Mouse (Mus musculus) heart, embryonic 16.5 days (tissue): Measurements from ENCODE around the gene Trnt1. TPM values are rescaled to one million over a fixed set of nuclear protein-coding genes. Genes with fewer than 3 reads are reported as not detected.

ENCODE experiments used
- ATAC-seq: fragments of 200-750 bp; cut with Nextera tagmentation; replicated peaks from 2 replicates; pipeline ENCODE4 v1.8.0; 2017; ENCODE audit warnings: moderate number of reproducible peaks; ENCODE audit not compliant: insufficient read depth, low FRiP score; ENCODE audit errors: extremely low read depth
- H3K27ac ChIP-seq: fragments of 300-500 bp; sonication (generic); 2 replicates; pipeline ENCODE4 v1.5.1; 2014; ENCODE audit warnings: mild to moderate bottlenecking, low read length, control low read depth, moderate library complexity
- H3K27me3 ChIP-seq: fragments of 300-500 bp; sonication (generic); 2 replicates; pipeline ENCODE4 v1.6.1; 2014; ENCODE audit warnings: low read length, mixed read lengths; ENCODE audit not compliant: control insufficient read depth, insufficient read depth
- H3K36me3 ChIP-seq: fragments of 300-500 bp; sonication (generic); 2 replicates; pipeline ENCODE4 v1.6.1; 2014; ENCODE audit not compliant: control insufficient read depth, insufficient read depth
- H3K4me1 ChIP-seq: fragments of 300-500 bp; sonication (generic); 2 replicates; pipeline ENCODE4 v1.6.1; 2014; ENCODE audit warnings: low read length, mixed read lengths; ENCODE audit not compliant: control insufficient read depth, insufficient read depth
- H3K4me2 ChIP-seq: fragments of 300-500 bp; sonication (generic); 2 replicates; pipeline ENCODE4 v1.6.1; 2014; ENCODE audit warnings: low read depth, mild to moderate bottlenecking, control low read depth, low read length
- H3K4me3 ChIP-seq: fragments of 300-500 bp; sonication (generic); 2 replicates; pipeline ENCODE4 v1.5.1; 2014; ENCODE audit warnings: mild to moderate bottlenecking, control low read depth, low read length
- H3K9ac ChIP-seq: fragments of 300-500 bp; sonication (generic); 2 replicates; pipeline ENCODE4 v1.6.1; 2014; ENCODE audit warnings: low read length, control low read depth
- H3K9me3 ChIP-seq: fragments of 300-500 bp; sonication (generic); replicated peaks from 2 replicates; pipeline ENCODE4 v1.6.1; 2016; ENCODE audit warnings: low read length; ENCODE audit not compliant: control insufficient read depth
- WGBS: fragments of 180-500 bp; shearing (Covaris S2); extraction: QIAGEN DNeasy Blood & Tissue Kit; methylation state at CpG from one replicate; pipeline ENCODE4 v1.1.7; 2014; 5-methylcytosine and 5-hydroxymethylcytosine counted together
- polyA plus RNA-seq: library from polyadenylated mRNA; unstranded; fragments of >200 nt; fragmentation: Nextera tagmentation; extraction: Ambion mirVana; gene quantifications from 2 replicates; pipeline ENCODE4 v1.2.1, GENCODE M21; 2015

The Trnt1 gene
- polyA plus RNA-seq, 1 experiment from 2014 or later = 48.7 TPM

DNA sequence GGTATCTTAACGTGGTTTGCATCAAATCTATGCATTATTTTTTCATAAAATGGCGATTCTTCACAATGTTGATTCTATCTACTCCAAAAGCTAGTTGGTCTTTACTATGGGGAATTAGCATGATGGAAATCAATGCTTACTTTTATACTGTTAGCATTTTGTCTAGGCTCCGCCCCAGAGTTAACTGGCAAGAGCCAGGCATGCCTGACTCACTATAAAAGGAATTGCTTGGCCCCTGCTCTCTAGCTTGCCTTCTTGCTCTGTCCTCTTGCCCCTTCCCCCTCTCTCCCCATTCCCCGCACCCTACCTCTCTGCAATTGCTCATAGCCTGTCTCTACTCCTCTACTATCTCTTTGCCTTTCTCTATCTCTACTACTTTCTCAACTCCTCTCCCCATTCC is 2.1 kb upstream of the Trnt1 start:
- Histone ChIP-seq H3K9ac (no peak overlapping the region), H3K4me2 (no peak overlapping the region), H3K4me1 (peaks cover 9% of the 10 kb centered on the region), H3K27me3 (no peaks in the 10 kb centered on the region), H3K27ac (no peak overlapping the region), H3K36me3 (peaks cover 5% of the 10 kb centered on the region; the same call in 1 of the 2 replicates), H3K4me3 (no peak overlapping the region), H3K9me3 (no peaks in the 10 kb centered on the region)
- 68% methylated on average over 4 of the region's 4 CpGs for WGBS
- ATAC-seq = no peak

DNA sequence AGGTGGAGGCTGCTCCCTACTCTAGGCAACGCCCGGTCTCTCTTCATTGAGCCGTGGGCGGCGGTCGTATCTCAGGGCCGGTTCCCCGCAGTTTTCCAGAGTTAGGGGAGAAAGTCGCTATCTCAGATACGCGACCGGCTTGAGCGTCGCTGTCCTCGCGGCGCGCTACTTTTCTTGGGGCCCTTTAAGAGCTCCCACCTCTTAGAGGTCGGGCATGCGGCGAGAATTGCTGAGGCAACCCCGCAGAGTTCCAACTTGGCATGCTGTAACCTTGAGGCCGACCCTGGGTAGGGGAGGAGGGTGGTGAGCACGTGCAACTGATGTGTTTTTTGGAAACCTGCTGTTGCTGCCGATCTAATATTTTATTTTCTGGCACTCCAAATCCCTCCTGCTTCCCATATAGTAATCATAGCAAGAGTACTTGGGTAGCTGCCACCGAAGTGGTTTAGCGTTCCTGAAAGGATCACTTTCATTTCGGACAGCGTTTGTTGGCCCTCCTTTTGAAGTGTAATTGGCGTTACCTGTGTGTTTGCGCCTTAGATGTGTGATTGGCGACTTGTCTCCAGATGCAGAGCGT is 458 bp downstream of the Trnt1 start:
- Histone ChIP-seq H3K27ac (peak overlapping the region; percentile 38; the same call in 1 of the 2 replicates), H3K4me3 (peak overlapping the region; percentile 83), H3K27me3 (no peaks in the 10 kb centered on the region), H3K4me2 (peak overlapping the region; percentile 76), H3K9ac (peak overlapping the region; percentile 82), H3K4me1 (peaks cover 9% of the 10 kb centered on the region), H3K9me3 (no peaks in the 10 kb centered on the region), H3K36me3 (peaks cover 9% of the 10 kb centered on the region)
- peak; percentile 67 for ATAC-seq
- WGBS = 2% methylated on average over 33 of the region's 33 CpGs

DNA sequence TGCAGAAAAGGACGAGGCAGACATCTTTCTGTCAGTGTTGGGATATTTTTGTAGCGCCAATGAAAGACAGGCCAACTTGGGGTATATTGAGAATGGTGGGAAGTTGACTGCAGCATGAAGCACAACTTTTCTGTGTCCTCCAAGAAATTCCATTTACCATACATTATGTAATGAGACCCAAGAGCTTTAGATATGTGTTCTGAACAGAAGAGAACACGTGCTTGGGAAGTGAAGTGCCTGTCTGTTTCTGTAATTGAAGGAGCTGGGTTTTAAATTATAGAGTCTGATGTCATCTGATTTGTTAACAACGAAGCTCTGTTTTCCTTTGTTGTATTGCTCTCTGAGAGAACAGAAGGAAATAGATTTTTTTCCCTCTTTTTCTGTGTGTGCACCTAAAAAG is 1.1 kb downstream of the Trnt1 start:
- H3K4me2 ChIP-seq = peak overlapping the region; percentile 76
- H3K9ac ChIP-seq = peak overlapping the region; percentile 82
- ATAC-seq = no peak
- H3K27me3 ChIP-seq = no peaks in the 10 kb centered on the region
- WGBS = 33% methylated on average over 4 of the region's 4 CpGs
- peak overlapping the region; percentile 83 for H3K4me3 ChIP-seq
- H3K9me3 ChIP-seq = no peaks in the 10 kb centered on the region
- peaks cover 11% of the 10 kb centered on the region for H3K36me3 ChIP-seq
- H3K4me1 ChIP-seq = peaks cover 9% of the 10 kb centered on the region
- no peak overlapping the region for H3K27ac ChIP-seq

DNA sequence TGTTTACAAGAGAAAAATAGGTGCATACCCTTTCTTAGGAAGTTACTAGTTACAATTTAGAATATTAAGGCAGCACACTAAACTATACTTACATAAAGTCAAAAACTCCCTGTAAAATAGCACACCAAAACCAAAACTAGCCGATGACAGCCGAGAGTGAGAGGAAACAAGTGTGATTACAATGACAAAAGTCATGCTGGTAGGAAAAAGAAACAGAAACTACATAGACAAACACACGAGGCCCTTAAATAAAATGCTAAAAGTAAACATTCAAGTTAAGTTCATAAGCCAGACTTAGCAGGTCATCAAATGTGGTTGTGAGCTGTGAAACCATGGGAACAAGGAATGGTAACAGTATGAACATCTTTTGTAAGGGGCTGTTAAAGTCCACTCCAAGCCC is 18.2 kb downstream of the Trnt1 start:
- Histone ChIP-seq H3K27me3 (no peaks in the 10 kb centered on the region), H3K4me2 (no peak overlapping the region), H3K9ac (no peak overlapping the region), H3K36me3 (peaks cover 29% of the 10 kb centered on the region), H3K27ac (no peak overlapping the region), H3K4me1 (no peaks in the 10 kb centered on the region), H3K4me3 (no peak overlapping the region), H3K9me3 (no peaks in the 10 kb centered on the region)
- WGBS = 79% methylated on average over 3 of the region's 3 CpGs
- ATAC-seq = no peak

DNA sequence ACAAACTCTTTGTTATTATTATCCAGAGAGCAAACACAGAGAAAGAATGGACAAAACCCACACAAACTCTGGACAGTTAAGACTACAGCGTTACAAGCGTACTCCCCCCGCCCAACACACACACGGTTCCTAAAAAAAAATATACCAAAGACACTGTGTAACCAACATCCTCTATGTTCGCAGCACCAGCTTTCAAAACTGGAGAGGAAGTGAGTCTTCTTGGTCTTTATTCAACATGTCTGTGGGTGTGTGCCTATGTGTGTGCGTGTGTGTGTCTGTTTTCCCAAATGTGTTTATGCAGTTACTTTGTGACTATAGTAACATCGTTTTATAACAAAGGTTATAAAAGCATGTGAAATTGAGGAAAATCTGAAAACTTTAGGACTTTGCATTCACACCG is 22.5 kb downstream of the Trnt1 start:
- 91% methylated on average over 8 of the region's 8 CpGs for WGBS
- Histone ChIP-seq H3K36me3 (peaks cover 45% of the 10 kb centered on the region), H3K9ac (no peak overlapping the region), H3K9me3 (no peaks in the 10 kb centered on the region), H3K4me3 (no peak overlapping the region), H3K4me1 (peaks cover under 1% of the 10 kb centered on the region), H3K4me2 (no peak overlapping the region), H3K27ac (no peak overlapping the region), H3K27me3 (no peaks in the 10 kb centered on the region)
- ATAC-seq = no peak

DNA sequence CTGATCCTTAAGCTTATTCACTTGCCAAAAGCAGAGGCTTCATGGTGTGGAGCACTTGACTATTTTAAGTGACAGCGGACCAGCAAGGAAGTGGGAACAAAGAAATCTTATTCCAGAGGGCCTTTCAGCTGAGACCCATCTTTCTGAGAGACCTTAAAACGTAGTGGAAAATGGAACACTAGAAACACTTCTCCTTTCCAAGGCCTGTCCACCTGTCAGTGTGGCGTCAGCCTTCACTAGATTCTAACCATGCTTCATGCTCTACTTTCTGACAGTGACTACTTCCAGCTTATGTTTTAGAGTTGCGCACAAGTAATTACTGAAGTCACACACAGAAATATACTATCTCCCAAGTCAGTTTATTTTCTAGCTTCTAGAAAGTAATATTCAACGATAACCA is 23.6 kb downstream of the Trnt1 start:
- no peak for ATAC-seq
- no peaks in the 10 kb centered on the region for H3K9me3 ChIP-seq
- H3K9ac ChIP-seq = no peak overlapping the region
- H3K27me3 ChIP-seq = no peaks in the 10 kb centered on the region
- no peak overlapping the region for H3K4me2 ChIP-seq
- WGBS = 92% methylated on average over 5 of the region's 5 CpGs
- no peak overlapping the region for H3K27ac ChIP-seq
- no peak overlapping the region for H3K4me3 ChIP-seq
- H3K4me1 ChIP-seq = peaks cover 3% of the 10 kb centered on the region
- H3K36me3 ChIP-seq = peaks cover 45% of the 10 kb centered on the region

DNA sequence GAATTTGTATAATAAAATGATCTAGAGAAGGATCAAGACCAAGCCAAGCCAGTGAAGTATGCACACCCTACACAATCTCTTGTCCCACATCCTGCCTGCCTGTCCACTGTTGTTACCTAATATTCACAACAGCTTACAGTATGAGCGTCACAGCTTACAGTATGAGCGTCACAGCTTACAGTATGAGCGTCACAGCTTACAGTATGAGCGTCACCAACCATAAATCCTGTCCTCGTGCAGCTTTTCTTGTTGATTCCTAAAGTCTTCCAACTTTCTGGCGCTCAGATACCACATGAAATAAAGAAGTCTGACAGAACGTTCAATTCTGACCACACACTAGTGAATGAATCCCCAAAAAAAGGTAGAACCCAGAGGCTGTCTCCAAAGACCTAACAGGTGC is 24.2 kb downstream of the Trnt1 start:
- no peak overlapping the region for H3K4me2 ChIP-seq
- H3K27me3 ChIP-seq = no peaks in the 10 kb centered on the region
- H3K9me3 ChIP-seq = no peaks in the 10 kb centered on the region
- peaks cover 3% of the 10 kb centered on the region for H3K4me1 ChIP-seq
- H3K36me3 ChIP-seq = peaks cover 43% of the 10 kb centered on the region
- H3K27ac ChIP-seq = no peak overlapping the region
- ATAC-seq = no peak
- no peak overlapping the region for H3K9ac ChIP-seq
- WGBS = 91% methylated on average over 7 of the region's 7 CpGs
- no peak overlapping the region for H3K4me3 ChIP-seq

DNA sequence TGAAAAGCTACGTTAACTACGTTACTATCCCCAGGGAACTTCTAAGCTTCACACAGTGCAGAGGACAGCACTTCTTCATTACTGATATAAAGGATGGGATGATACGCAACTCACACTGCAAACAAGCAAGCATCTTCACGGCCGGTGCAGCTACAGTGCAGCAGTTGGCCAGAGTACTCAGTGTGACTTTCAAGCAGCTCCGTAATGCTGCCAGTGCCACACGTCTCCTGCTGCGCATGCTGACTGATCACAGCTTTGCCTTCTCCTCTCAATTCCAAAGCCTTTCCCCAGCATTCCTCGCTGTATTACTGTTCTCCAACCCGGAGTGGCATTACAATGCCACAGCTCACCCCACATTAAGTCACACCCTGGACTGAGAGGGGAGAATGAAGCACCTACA is 24.7 kb downstream of the Trnt1 start:
- Histone ChIP-seq H3K27ac (no peak overlapping the region), H3K9ac (no peak overlapping the region), H3K27me3 (no peaks in the 10 kb centered on the region), H3K36me3 (peaks cover 40% of the 10 kb centered on the region), H3K9me3 (no peaks in the 10 kb centered on the region), H3K4me2 (no peak overlapping the region), H3K4me1 (peaks cover 4% of the 10 kb centered on the region), H3K4me3 (no peak overlapping the region)
- WGBS = 94% methylated on average over 10 of the region's 10 CpGs
- no peak for ATAC-seq

DNA sequence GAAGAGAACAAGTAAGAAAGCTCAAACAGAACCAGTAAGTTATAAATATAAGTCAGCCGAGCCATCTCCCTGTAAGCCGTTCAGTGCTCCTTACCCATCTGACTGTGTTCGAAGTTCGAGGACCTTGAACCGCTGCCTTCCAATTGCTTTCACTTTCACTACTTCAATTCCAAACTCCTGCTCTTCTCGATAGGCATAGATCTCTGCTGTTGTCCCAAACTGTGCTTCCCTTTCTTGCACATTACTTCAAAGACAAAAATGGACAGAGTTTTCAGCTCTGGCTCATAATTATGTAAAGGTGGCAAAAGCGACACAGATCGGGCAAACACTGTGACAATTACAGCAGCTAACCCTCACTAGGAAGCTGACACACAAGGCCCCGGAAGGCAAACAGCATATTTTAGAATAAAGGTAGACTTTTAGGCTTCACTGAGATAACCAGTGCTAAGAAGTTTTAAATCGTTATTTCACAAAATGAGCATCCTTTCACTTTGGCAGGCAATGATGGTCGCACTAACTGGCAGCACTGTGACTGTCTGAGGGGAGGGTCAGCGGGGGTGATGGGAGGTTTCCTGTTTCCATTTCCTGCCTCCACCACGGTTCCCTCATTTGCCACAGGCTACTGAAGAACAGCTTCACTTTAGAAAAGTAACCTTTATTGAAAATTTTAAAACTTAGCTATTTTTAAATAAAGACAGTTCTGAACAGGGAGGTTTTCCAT is 25.3 kb downstream of the Trnt1 start:
- Histone ChIP-seq H3K9me3 (no peaks in the 10 kb centered on the region), H3K36me3 (peaks cover 35% of the 10 kb centered on the region), H3K4me1 (peaks cover 11% of the 10 kb centered on the region), H3K4me2 (no peak overlapping the region), H3K9ac (no peak overlapping the region), H3K4me3 (no peak overlapping the region), H3K27ac (no peak overlapping the region), H3K27me3 (no peaks in the 10 kb centered on the region)
- 82% methylated on average over 13 of the region's 13 CpGs for WGBS
- no peak for ATAC-seq
